Mouse (Mus musculus) neural tube, embryonic 13.5 days (tissue): ENCODE measurements at regions not wholly inside any gene's neighbourhood (a gene's known extent, or its start where the extent isn't known, plus 50 kb on each side); places are given as distances from the start of the nearest gene placed in this dataset.
A peak's percentile ranks its signal among the peaks of the same experiment; 100 is the strongest.

ENCODE experiments used
- ATAC-seq: fragments of 200-750 bp; cut with Nextera tagmentation; 2 replicates; pipeline ENCODE4 v1.8.0; 2017; ENCODE audit warnings: low read depth, mild to moderate bottlenecking, moderate TSS enrichment, moderate library complexity
- H3K27ac ChIP-seq: fragments of 300-500 bp; sonication (generic); replicated peaks from 2 replicates; pipeline ENCODE4 v1.5.1; 2015; ENCODE audit warnings: moderate library complexity, mild to moderate bottlenecking, inconsistent platforms
- H3K27me3 ChIP-seq: fragments of 300-500 bp; sonication (generic); 2 replicates; pipeline ENCODE4 v1.6.1; 2015; ENCODE audit warnings: mild to moderate bottlenecking, inconsistent platforms
- H3K36me3 ChIP-seq: fragments of 300-500 bp; sonication (generic); 2 replicates; pipeline ENCODE4 v1.6.1; 2015; ENCODE audit warnings: mild to moderate bottlenecking, inconsistent platforms
- H3K4me1 ChIP-seq: fragments of 300-500 bp; sonication (generic); replicated peaks from 2 replicates; pipeline ENCODE4 v1.6.1; 2015; ENCODE audit warnings: inconsistent platforms
- H3K4me2 ChIP-seq: fragments of 300-500 bp; sonication (generic); 2 replicates; pipeline ENCODE4 v1.6.1; 2015; ENCODE audit warnings: inconsistent platforms, mild to moderate bottlenecking, moderate library complexity
- H3K4me3 ChIP-seq: fragments of 300-500 bp; sonication (generic); 2 replicates; pipeline ENCODE4 v1.5.1; 2015; ENCODE audit warnings: mild to moderate bottlenecking, inconsistent platforms
- H3K9ac ChIP-seq: fragments of 300-500 bp; sonication (generic); 2 replicates; pipeline ENCODE4 v1.6.1; 2015; ENCODE audit warnings: moderate library complexity, mild to moderate bottlenecking, inconsistent platforms
- H3K9me3 ChIP-seq: fragments of 300-500 bp; sonication (generic); 2 replicates; pipeline ENCODE4 v1.6.1; 2016; ENCODE audit warnings: inconsistent platforms
- WGBS: fragments of 180-500 bp; shearing (Covaris S2); methylation state at CpG from one replicate; pipeline ENCODE4 v1.1.7; 2015; 5-methylcytosine and 5-hydroxymethylcytosine counted together

- H3K36me3 ChIP-seq, result no peaks in the 10 kb centered on the region
- no peak overlapping the region for H3K27ac ChIP-seq
- no peak overlapping the region for H3K4me3 ChIP-seq
- ATAC-seq, result peak; percentile 36; the same call in 1 of the 2 replicates
- peaks cover 4% of the 10 kb centered on the region; the same call in 1 of the 2 replicates for H3K27me3 ChIP-seq
- peak overlapping the region; percentile 40 for H3K4me2 ChIP-seq
- no peaks in the 10 kb centered on the region for H3K9me3 ChIP-seq
- peaks cover 14% of the 10 kb centered on the region for H3K4me1 ChIP-seq
- no peak overlapping the region for H3K9ac ChIP-seq
- 18% methylated on average over 12 of the region's 12 CpGs for WGBS
Measured at GRCm38 (mm10) chr12:118703730-118704129, 142.4 kb upstream of the Sp8 start.

GRCm38 (mm10) chr12:118703068-118703662 is 143.0 kb upstream of the Sp8 start:
- H3K4me2 ChIP-seq, result peak overlapping the region; percentile 40
- H3K36me3 ChIP-seq, result no peaks in the 10 kb centered on the region

GRCm38 (mm10) chr12:118701838-118702237 is 144.3 kb upstream of the Sp8 start:
- Histone ChIP-seq H3K9ac (no peak overlapping the region), H3K27ac (no peak overlapping the region), H3K4me2 (no peak overlapping the region), H3K36me3 (no peaks in the 10 kb centered on the region), H3K9me3 (0 out of 2 replicates have a peak, but pooled peaks cover 3% of the 10 kb centered on the region), H3K4me3 (no peak overlapping the region), H3K4me1 (peaks cover 14% of the 10 kb centered on the region), H3K27me3 (no peaks in the 10 kb centered on the region; the same call in 1 of the 2 replicates)
- WGBS, result 76% methylated on average over 2 of the region's 2 CpGs
- ATAC-seq, result no peak

More at GRCm38 (mm10) chr12:118703068-118703662, 143.0 kb upstream of the Sp8 start:
- Histone ChIP-seq H3K9ac (no peak overlapping the region), H3K9me3 (no peaks in the 10 kb centered on the region), H3K4me1 (peaks cover 14% of the 10 kb centered on the region), H3K4me3 (no peak overlapping the region), H3K27ac (no peak overlapping the region), H3K27me3 (no peaks in the 10 kb centered on the region; the same call in 1 of the 2 replicates)
- ATAC-seq, result peak; percentile 63
- 31% methylated on average over 11 of the region's 11 CpGs for WGBS

- no peak overlapping the region for H3K4me2 ChIP-seq
- no peak overlapping the region for H3K27ac ChIP-seq
- 0 out of 2 replicates have a peak, but pooled peaks cover 3% of the 10 kb centered on the region for H3K9me3 ChIP-seq
- no peak for ATAC-seq
- no peaks in the 10 kb centered on the region for H3K36me3 ChIP-seq
- H3K4me3 ChIP-seq, result no peak overlapping the region
- no peaks in the 10 kb centered on the region for H3K27me3 ChIP-seq
- no peak overlapping the region for H3K9ac ChIP-seq
- peaks cover 4% of the 10 kb centered on the region for H3K4me1 ChIP-seq
Measured at GRCm38 (mm10) chr12:118698110-118698509, 148.0 kb upstream of the Sp8 start.

- Histone ChIP-seq H3K27me3 (no peaks in the 10 kb centered on the region), H3K27ac (no peak overlapping the region), H3K4me3 (no peak overlapping the region), H3K9ac (no peak overlapping the region), H3K36me3 (no peaks in the 10 kb centered on the region), H3K9me3 (0 out of 2 replicates have a peak, but pooled peaks cover 3% of the 10 kb centered on the region), H3K4me1 (no peaks in the 10 kb centered on the region), H3K4me2 (no peak overlapping the region)
- no peak for ATAC-seq
- 90% methylated on average over 2 of the region's 2 CpGs for WGBS
Measured at GRCm38 (mm10) chr12:118694701-118695100, 151.4 kb upstream of the Sp8 start.

- no peak overlapping the region for H3K9ac ChIP-seq
- H3K27me3 ChIP-seq, result no peaks in the 10 kb centered on the region
- no peak overlapping the region for H3K4me3 ChIP-seq
- no peak overlapping the region for H3K27ac ChIP-seq
- ATAC-seq, result no peak
- no peaks in the 10 kb centered on the region for H3K36me3 ChIP-seq
- 89% methylated on average over 1 of the region's 1 CpGs for WGBS
- H3K4me1 ChIP-seq, result no peaks in the 10 kb centered on the region
- H3K9me3 ChIP-seq, result no peaks in the 10 kb centered on the region
- H3K4me2 ChIP-seq, result no peak overlapping the region
Measured at GRCm38 (mm10) chr12:118682902-118683301, 163.2 kb upstream of the Sp8 start.

GRCm38 (mm10) chr12:118677989-118678388 is 168.1 kb upstream of the Sp8 start:
- H3K36me3 ChIP-seq, result no peaks in the 10 kb centered on the region
- no peak overlapping the region for H3K27ac ChIP-seq
- ATAC-seq, result no peak
- H3K4me1 ChIP-seq, result no peaks in the 10 kb centered on the region
- no peak overlapping the region for H3K4me3 ChIP-seq
- 91% methylated on average over 4 of the region's 4 CpGs for WGBS
- H3K9me3 ChIP-seq, result no peaks in the 10 kb centered on the region
- H3K27me3 ChIP-seq, result peaks cover 8% of the 10 kb centered on the region; the same call in 1 of the 2 replicates
- H3K4me2 ChIP-seq, result no peak overlapping the region
- no peak overlapping the region for H3K9ac ChIP-seq

- no peaks in the 10 kb centered on the region for H3K9me3 ChIP-seq
- H3K9ac ChIP-seq, result no peak overlapping the region
- peak; percentile 80 for ATAC-seq
- WGBS, result 4% methylated on average over 9 of the region's 9 CpGs
- peak overlapping the region; percentile 13 for H3K4me2 ChIP-seq
- peaks cover 90% of the 10 kb centered on the region for H3K27me3 ChIP-seq
- H3K4me3 ChIP-seq, result no peak overlapping the region
- no peaks in the 10 kb centered on the region for H3K36me3 ChIP-seq
- H3K27ac ChIP-seq, result 0 out of 2 replicates have a peak overlapping the region, but pooled peaks have one; percentile 3
- H3K4me1 ChIP-seq, result peaks cover 27% of the 10 kb centered on the region
Measured at GRCm38 (mm10) chr12:118661575-118661974, 184.6 kb upstream of the Sp8 start.

GRCm38 (mm10) chr12:118661214-118661486 is 185.0 kb upstream of the Sp8 start:
- peak; percentile 77 for ATAC-seq
- H3K9ac ChIP-seq, result no peak overlapping the region
- peaks cover 90% of the 10 kb centered on the region for H3K27me3 ChIP-seq
- H3K4me2 ChIP-seq, result peak overlapping the region; percentile 13
- no peak overlapping the region for H3K27ac ChIP-seq
- WGBS, result under 1% methylated on average over 5 of the region's 5 CpGs
- H3K4me3 ChIP-seq, result no peak overlapping the region
- H3K9me3 ChIP-seq, result no peaks in the 10 kb centered on the region
- H3K36me3 ChIP-seq, result no peaks in the 10 kb centered on the region
- peaks cover 27% of the 10 kb centered on the region for H3K4me1 ChIP-seq

GRCm38 (mm10) chr12:118660384-118661213 is 185.5 kb upstream of the Sp8 start:
- ATAC-seq, result 0 out of 2 replicates have a peak, but pooled peaks have one; percentile 65
- Histone ChIP-seq H3K27ac (no peak overlapping the region), H3K4me3 (no peak overlapping the region), H3K27me3 (peaks cover 90% of the 10 kb centered on the region), H3K36me3 (no peaks in the 10 kb centered on the region), H3K4me1 (peaks cover 27% of the 10 kb centered on the region), H3K9ac (no peak overlapping the region), H3K9me3 (no peaks in the 10 kb centered on the region), H3K4me2 (peak overlapping the region; percentile 13)
- 2% methylated on average over 12 of the region's 12 CpGs for WGBS

- H3K4me2 ChIP-seq, result no peak overlapping the region
- no peaks in the 10 kb centered on the region for H3K36me3 ChIP-seq
- no peaks in the 10 kb centered on the region for H3K9me3 ChIP-seq
- no peak overlapping the region for H3K27ac ChIP-seq
- no peak overlapping the region for H3K4me3 ChIP-seq
- peaks cover 27% of the 10 kb centered on the region for H3K4me1 ChIP-seq
- H3K27me3 ChIP-seq, result peaks cover 92% of the 10 kb centered on the region
- ATAC-seq, result no peak
- no peak overlapping the region for H3K9ac ChIP-seq
- WGBS, result 10% methylated on average over 14 of the region's 14 CpGs
Measured at GRCm38 (mm10) chr12:118659240-118660120, 186.6 kb upstream of the Sp8 start.
